Mouse (Mus musculus) kidney, adult 2 months (tissue): ENCODE measurements around the gene Fam13c.

Experiments
- CTCF ChIP-seq: fragments of 200-500 bp; conservative IDR thresholded peaks from 2 replicates; pipeline ENCODE4 v1.5.1; 2011; ENCODE audit warnings: low read depth, mild to moderate bottlenecking, control low read depth, low read length, moderate library complexity, mixed read lengths; ENCODE audit not compliant: insufficient read depth, insufficient read length
- POLR2A ChIP-seq: fragments of 200-500 bp; IDR thresholded peaks from one replicate; pipeline ENCODE4 v1.6.1; 2011; ENCODE audit warnings: low read depth, low read length, control low read depth

DNA sequence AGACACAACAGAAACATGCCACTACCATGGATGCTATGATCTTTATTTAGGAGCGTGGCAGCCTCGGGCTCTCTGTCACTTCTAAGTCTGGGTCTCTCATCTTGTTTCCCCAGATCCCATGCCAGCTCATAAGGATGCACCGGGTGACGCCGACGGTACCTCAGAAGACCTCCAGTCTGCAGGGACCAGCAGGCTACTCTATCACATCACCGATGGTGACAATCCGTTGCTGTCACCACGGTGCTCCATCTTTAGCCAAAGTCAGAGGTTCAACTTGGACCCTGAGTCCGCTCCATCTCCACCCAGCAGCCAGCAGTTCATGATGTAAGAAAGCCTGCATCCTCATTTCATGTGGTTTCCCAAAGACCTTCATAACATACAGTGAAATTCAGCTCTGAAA, 94.3 kb downstream of the Fam13c start:
- TF ChIP-seq CTCF (no peak), POLR2A (no peak)
